Mouse (Mus musculus) embryonic facial prominence, embryonic 11.5 days (tissue): ENCODE measurements at regions not wholly inside any gene's neighbourhood (a gene's known extent, or its start where the extent isn't known, plus 50 kb on each side); places are given as distances from the start of the nearest gene placed in this dataset.
A peak's percentile ranks its signal among the peaks of the same experiment; 100 is the strongest.
"Not testable (repeated sequence)": the region's sequence is repeated elsewhere in the genome, so short reads cannot be mapped to it uniquely, and the experiment has no call there.

Source experiments
- ATAC-seq: fragments of 200-750 bp; cut with Nextera tagmentation; replicated peaks from 2 replicates; pipeline ENCODE4 v1.8.0; 2017; ENCODE audit warnings: low read depth; ENCODE audit not compliant: insufficient number of reproducible peaks, low FRiP score, low TSS enrichment
- DNase-seq: peaks from one replicate; pipeline ENCODE4 v3.0.0-alpha.2; 2015; ENCODE audit warnings: low spot score
- H3K27ac ChIP-seq: fragments of 300-500 bp; sonication (generic); replicated peaks from 2 replicates; pipeline ENCODE4 v1.5.1; 2014; ENCODE audit warnings: mild to moderate bottlenecking, low read depth, low read length, control low read depth
- H3K27me3 ChIP-seq: fragments of 300-500 bp; sonication (generic); 2 replicates; pipeline ENCODE4 v1.6.1; 2014; ENCODE audit warnings: mild to moderate bottlenecking, low read length, moderate library complexity, mixed read lengths; ENCODE audit not compliant: control insufficient read depth, insufficient read depth
- H3K36me3 ChIP-seq: fragments of 300-500 bp; sonication (generic); replicated peaks from 2 replicates; pipeline ENCODE4 v1.6.1; 2014; ENCODE audit warnings: low read depth, mild to moderate bottlenecking, low read length, moderate library complexity, mixed read lengths; ENCODE audit not compliant: control insufficient read depth, insufficient read depth
- H3K4me1 ChIP-seq: fragments of 300-500 bp; sonication (generic); 2 replicates; pipeline ENCODE4 v1.6.1; 2014; ENCODE audit warnings: low read length, mixed read lengths; ENCODE audit not compliant: control insufficient read depth, insufficient read depth
- H3K4me2 ChIP-seq: fragments of 300-500 bp; sonication (generic); 2 replicates; pipeline ENCODE4 v1.6.1; 2014; ENCODE audit warnings: low read depth, mild to moderate bottlenecking, control low read depth, low read length, moderate library complexity
- H3K4me3 ChIP-seq: fragments of 300-500 bp; sonication (generic); 2 replicates; pipeline ENCODE4 v1.5.1; 2014; ENCODE audit warnings: low read depth, low read length, control low read depth
- H3K9ac ChIP-seq: fragments of 300-500 bp; sonication (generic); replicated peaks from 2 replicates; pipeline ENCODE4 v1.6.1; 2014; ENCODE audit warnings: mild to moderate bottlenecking, control low read depth, low read length
- H3K9me3 ChIP-seq: fragments of 300-500 bp; sonication (generic); replicated peaks from 2 replicates; pipeline ENCODE4 v1.6.1; 2016; ENCODE audit warnings: mild to moderate bottlenecking, low read length, inconsistent platforms, mixed read lengths; ENCODE audit not compliant: control insufficient read depth
- WGBS: fragments of 180-500 bp; shearing (Covaris S2); extraction: QIAGEN DNeasy Blood & Tissue Kit; methylation state at CpG from one replicate; pipeline ENCODE4 v1.1.7; 2014; 5-methylcytosine and 5-hydroxymethylcytosine counted together

DNA sequence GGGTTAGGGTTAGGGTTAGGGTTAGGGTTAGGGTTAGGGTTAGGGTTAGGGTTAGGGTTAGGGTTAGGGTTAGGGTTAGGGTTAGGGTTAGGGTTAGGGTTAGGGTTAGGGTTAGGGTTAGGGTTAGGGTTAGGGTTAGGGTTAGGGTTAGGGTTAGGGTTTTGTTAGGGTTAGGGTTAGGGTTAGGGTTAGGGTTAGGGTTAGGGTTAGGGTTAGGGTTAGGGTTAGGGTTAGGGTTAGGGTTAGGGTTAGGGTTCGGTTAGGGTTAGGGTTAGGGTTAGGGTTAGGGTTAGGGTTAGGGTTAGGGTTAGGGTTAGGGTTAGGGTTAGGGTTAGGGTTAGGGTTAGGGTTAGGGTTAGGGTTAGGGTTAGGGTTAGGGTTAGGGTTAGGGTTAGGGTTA is 124.7 kb upstream of the Fgf14 start:
- H3K27ac ChIP-seq, H3K36me3 ChIP-seq, H3K27me3 ChIP-seq, DNase-seq, ATAC-seq, H3K9ac ChIP-seq, H3K4me1 ChIP-seq, H3K4me2 ChIP-seq, H3K9me3 ChIP-seq, H3K4me3 ChIP-seq: not testable (repeated sequence)
- WGBS, result 0% methylated on average over 1 of the region's 1 CpGs

DNA sequence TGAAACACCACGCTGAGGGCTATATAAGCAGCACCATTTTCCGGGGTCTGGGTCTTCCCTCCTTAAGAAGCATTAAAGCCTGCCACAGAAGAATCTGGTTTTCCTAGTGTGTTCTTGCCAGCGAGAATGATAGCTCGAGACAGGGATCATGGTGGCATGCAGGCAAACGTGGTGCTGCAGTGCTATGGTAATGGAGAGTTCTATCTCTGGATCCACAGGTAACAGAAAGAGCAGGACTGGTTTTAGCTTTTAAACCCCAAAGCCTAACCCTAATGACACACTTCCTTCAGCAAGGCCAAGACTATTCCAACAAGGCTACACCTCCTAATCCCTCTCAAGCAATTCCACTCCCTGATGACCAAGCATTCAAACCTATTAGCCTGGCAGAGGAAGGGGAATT is 123.5 kb upstream of the Fgf14 start:
- Histone ChIP-seq H3K9ac (no peak overlapping the region), H3K4me3 (no peak overlapping the region), H3K9me3 (no peaks in the 10 kb centered on the region), H3K27me3 (no peaks in the 10 kb centered on the region), H3K4me2 (no peak overlapping the region), H3K4me1 (no peaks in the 10 kb centered on the region), H3K27ac (no peak overlapping the region), H3K36me3 (no peaks in the 10 kb centered on the region)
- ATAC-seq (no peak), DNase-seq (no peak)
- WGBS, result 88% methylated on average over 5 of the region's 5 CpGs

DNA sequence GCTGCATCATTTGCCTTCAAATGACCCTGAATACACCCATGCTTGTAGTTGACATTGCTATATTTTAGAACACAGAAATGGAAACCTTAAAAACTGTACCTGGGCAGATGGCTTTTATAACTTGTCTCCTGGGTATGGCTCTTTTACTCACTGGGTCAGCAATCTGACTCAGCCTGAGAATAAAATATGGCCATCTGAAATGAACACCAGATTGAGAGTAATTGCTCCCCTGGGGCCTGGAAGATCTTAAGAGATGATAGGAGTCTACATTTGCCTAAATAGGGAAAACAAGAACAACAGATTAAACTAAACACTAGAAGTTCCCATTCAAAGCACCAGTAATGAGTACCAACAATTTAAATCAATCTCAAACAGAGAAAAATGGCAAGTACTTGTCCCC is 98.5 kb upstream of the Fgf14 start:
- Histone ChIP-seq H3K36me3 (no peaks in the 10 kb centered on the region), H3K27me3 (no peaks in the 10 kb centered on the region), H3K4me1 (no peaks in the 10 kb centered on the region), H3K9ac (no peak overlapping the region), H3K27ac (no peak overlapping the region), H3K9me3 (no peaks in the 10 kb centered on the region), H3K4me3 (no peak overlapping the region), H3K4me2 (no peak overlapping the region)
- ATAC-seq (no peak), DNase-seq (no peak)

DNA sequence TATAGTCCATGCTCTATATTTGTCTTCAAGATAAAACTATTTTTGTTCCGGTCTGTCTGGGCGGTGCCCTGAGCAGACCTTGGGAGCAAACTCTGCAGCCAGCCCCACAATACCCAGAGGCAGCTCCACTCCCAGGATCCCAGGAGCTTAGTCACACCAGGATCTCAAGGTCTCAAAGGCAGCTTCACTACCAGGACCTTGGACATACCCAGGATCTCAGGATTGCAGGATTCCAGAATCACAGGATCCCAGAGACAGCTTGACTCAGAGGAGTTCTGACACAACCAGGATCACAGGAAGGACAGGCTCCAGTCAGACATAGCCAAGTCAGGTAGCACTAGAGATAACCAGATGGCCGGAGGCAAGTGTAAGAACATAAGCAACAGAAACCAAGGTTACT is 91.1 kb upstream of the Fgf14 start:
- Histone ChIP-seq H3K4me2 (no peak overlapping the region), H3K9me3 (no peaks in the 10 kb centered on the region), H3K27ac (no peak overlapping the region), H3K36me3 (no peaks in the 10 kb centered on the region), H3K27me3 (no peaks in the 10 kb centered on the region), H3K4me1 (no peaks in the 10 kb centered on the region), H3K4me3 (no peak overlapping the region), H3K9ac (no peak overlapping the region)
- ATAC-seq (no peak), DNase-seq (no peak)
- WGBS, result 90% methylated on average over 3 of the region's 3 CpGs

DNA sequence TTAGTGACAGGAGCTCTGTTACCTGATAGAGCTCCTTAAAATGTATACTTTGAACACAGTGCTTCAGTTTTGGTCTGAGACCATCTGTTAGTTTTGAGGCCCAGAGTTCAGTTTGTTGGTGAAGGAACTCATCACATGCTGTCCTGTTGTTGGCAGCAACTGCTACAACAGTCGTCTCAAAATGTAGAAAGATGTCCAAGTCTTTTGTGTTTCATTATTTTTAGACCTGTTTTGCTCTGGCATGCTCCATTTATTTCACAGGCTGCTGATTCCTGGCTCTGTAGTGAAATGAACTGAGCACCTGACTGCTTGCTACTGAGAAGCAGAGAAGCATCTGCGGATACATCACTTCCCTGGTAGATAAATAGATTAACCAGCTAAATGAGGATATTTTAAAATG is 90.3 kb upstream of the Fgf14 start:
- H3K4me2 ChIP-seq, result no peak overlapping the region
- H3K27me3 ChIP-seq, result no peaks in the 10 kb centered on the region
- no peak overlapping the region for H3K4me3 ChIP-seq
- WGBS, result 71% methylated on average over 2 of the region's 2 CpGs
- DNase-seq (no peak), ATAC-seq (no peak)
- no peak overlapping the region for H3K27ac ChIP-seq
- H3K36me3 ChIP-seq, result no peaks in the 10 kb centered on the region
- no peaks in the 10 kb centered on the region for H3K9me3 ChIP-seq
- no peak overlapping the region for H3K9ac ChIP-seq
- H3K4me1 ChIP-seq, result no peaks in the 10 kb centered on the region

DNA sequence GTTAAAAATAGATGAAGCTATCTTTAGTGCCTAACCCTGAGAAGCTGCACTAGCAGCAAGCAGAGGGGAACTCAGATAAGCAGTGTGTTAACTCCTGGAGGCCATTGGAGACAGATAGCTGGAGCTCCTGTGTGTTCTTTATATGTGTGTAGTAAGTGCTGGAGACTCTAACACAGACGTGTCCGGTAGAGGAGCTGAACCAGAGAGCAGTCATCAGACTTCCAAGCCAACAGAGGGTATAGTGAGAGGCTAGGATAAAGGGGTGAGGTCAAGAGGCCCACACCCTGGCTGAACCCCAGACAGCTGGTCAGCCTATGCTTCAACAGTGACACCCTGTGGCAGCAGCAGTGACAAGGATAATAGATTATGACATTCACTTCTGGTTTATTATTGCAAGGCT is 65.6 kb upstream of the Fgf14 start:
- ATAC-seq, result peak; percentile 44; the same call in 1 of the 2 replicates
- no peak overlapping the region for H3K4me3 ChIP-seq
- 33% methylated on average over 2 of the region's 2 CpGs for WGBS
- H3K4me1 ChIP-seq, result no peaks in the 10 kb centered on the region
- H3K4me2 ChIP-seq, result no peak overlapping the region
- no peaks in the 10 kb centered on the region for H3K9me3 ChIP-seq
- H3K27ac ChIP-seq, result no peak overlapping the region
- DNase-seq, result peak; percentile 10
- H3K36me3 ChIP-seq, result no peaks in the 10 kb centered on the region
- no peaks in the 10 kb centered on the region for H3K27me3 ChIP-seq
- no peak overlapping the region for H3K9ac ChIP-seq
